Mouse (Mus musculus): ENCODE results near the gene Zfp692. TPM values are rescaled to one million over a fixed set of nuclear protein-coding genes. Genes with fewer than 3 reads are reported as not detected.
"Not testable (repeated sequence)": the region's sequence is repeated elsewhere in the genome, so short reads cannot be mapped to it uniquely, and the experiment has no call there.

The Zfp692 gene
- polyA plus RNA-seq, 1 experiment from 2014 or later, result 2.9 TPM

GRCm38 (mm10) chr11:58354476-58354875 lies 47.6 kb downstream of the Zfp692 start:
- no peaks in the 10 kb centered on the region for H3K79me2 ChIP-seq (ENCODE audit: inconsistent target)

GRCm38 (mm10) chr11:58354927-58355326 lies 48.1 kb downstream of the Zfp692 start:
- H3K79me2 ChIP-seq (ENCODE audit: inconsistent target), result no peaks in the 10 kb centered on the region
- no peak overlapping the region for H3K4me3 ChIP-seq (ENCODE audit: inconsistent target)
- WGBS (ENCODE audit: missing documents), result 68% methylated on average over 3 of the region's 3 CpGs
- H3K27ac ChIP-seq, result no peak overlapping the region
- H3K36me3 ChIP-seq (ENCODE audit: inconsistent target), result no peaks in the 10 kb centered on the region

More at GRCm38 (mm10) chr11:58354476-58354875, 47.6 kb downstream of the Zfp692 start:
- 94% methylated on average over 6 of the region's 10 CpGs for WGBS (ENCODE audit: missing documents)
- Histone ChIP-seq H3K36me3 (ENCODE audit: inconsistent target) (no peaks in the 10 kb centered on the region), H3K4me3 (ENCODE audit: inconsistent target) (no peak overlapping the region), H3K27ac (no peak overlapping the region)

- Histone ChIP-seq H3K79me2 (ENCODE audit: inconsistent target) (no peaks in the 10 kb centered on the region), H3K36me3 (ENCODE audit: inconsistent target) (no peaks in the 10 kb centered on the region)
- 70% methylated on average over 2 of the region's 3 CpGs for WGBS (ENCODE audit: missing documents)
Measured at GRCm38 (mm10) chr11:58357042-58357441, 50.2 kb downstream of the Zfp692 start.

DNA sequence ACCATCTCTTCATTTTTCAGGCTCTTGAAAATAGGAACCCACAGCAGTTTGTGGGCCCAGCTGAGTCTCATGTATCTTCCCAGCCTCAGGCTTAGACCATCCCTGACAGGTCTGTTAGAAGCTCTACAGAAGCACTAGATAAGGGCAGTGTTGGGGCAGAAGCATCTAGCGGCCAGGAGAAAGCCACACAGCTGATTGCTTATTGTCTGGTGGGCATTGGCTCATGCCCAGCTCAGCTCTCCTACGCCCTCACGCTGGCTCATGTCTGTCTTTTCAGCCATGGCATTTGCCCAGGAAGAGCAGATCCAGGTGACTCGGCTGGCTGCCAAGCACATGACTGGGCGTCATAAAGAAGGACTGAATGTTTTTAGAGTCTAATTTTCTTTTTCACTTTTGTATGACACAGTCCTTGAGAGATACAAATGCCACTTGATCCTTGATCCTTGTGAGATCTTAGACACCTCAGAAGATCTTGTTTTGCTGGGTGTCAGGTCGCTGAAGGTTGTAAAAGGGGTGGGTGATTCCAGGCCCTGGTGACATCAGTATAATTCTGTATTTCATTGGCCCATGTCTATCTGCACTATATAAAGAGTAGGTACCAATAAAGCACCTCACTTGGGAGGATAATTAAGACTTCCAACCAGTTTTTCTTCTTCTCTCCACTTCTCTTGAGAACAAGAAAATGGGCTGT lies 51.1 kb downstream of the Zfp692 start:
- WGBS (ENCODE audit: missing documents), result 76% methylated on average over 5 of the region's 6 CpGs
- Histone ChIP-seq H3K79me2 (ENCODE audit: inconsistent target) (no peaks in the 10 kb centered on the region), H3K27ac (no peak overlapping the region), H3K36me3 (ENCODE audit: inconsistent target) (no peaks in the 10 kb centered on the region), H3K4me3 (ENCODE audit: inconsistent target) (no peak overlapping the region)

More at GRCm38 (mm10) chr11:58357042-58357441, 50.2 kb downstream of the Zfp692 start:
- Histone ChIP-seq H3K4me3 (ENCODE audit: inconsistent target) (no peak overlapping the region), H3K27ac (no peak overlapping the region)

- no CpG with 5 or more reads among the region's 6 CpGs for WGBS (ENCODE audit: missing documents)
Measured at GRCm38 (mm10) chr11:58362562-58362961, 55.7 kb downstream of the Zfp692 start.

More at GRCm38 (mm10) chr11:58362562-58362961, 55.7 kb downstream of the Zfp692 start:
- H3K36me3 ChIP-seq (ENCODE audit: inconsistent target); H3K4me3 ChIP-seq (ENCODE audit: inconsistent target); H3K27ac ChIP-seq; H3K79me2 ChIP-seq (ENCODE audit: inconsistent target): not testable (repeated sequence)

Other genes starting within 250 kb of the Zfp692 start
- not detected in 3 replicates for gene Gm12248, start 213.9 kb upstream of the Zfp692 start, polyA plus RNA-seq (2018)
- 35.8 to 41.5 TPM (median 36.2 TPM) in 3 replicates for gene Cnot8, start 202.9 kb upstream of the Zfp692 start, polyA plus RNA-seq (2018)
- 4.7 to 12.0 TPM (median 5.4 TPM) in 3 replicates for gene Gemin5, start 138.5 kb upstream of the Zfp692 start, polyA plus RNA-seq (2018)
- 36.9 to 51.5 TPM (median 42.8 TPM) in 3 replicates for gene Mrpl22, start 135.4 kb upstream of the Zfp692 start, polyA plus RNA-seq (2018)
- gene Igtp, start 107.5 kb upstream of the Zfp692 start, polyA plus RNA-seq (2018), result 25.7 to 94.8 TPM (median 34.2 TPM) in 3 replicates
- gene Irgm2, start 107.5 kb upstream of the Zfp692 start, polyA plus RNA-seq (2018), result 32.0 to 97.2 TPM (median 40.6 TPM) in 3 replicates
- gene 4930438A08Rik, start 32.3 kb upstream of the Zfp692 start, polyA plus RNA-seq (2018), result 0.17 TPM in 1 of 3 replicates, not detected in the others
- 7.9 to 19.4 TPM (median 9.7 TPM) in 3 replicates for gene Zfp672, start 23.3 kb downstream of the Zfp692 start, polyA plus RNA-seq (2018)
- 6.4 to 11.1 TPM (median 8.6 TPM) in 3 replicates for gene Sh3bp5l, start 23.7 kb downstream of the Zfp692 start, polyA plus RNA-seq (2018)
- not detected in 3 replicates for gene Lypd8, start 72.0 kb downstream of the Zfp692 start, polyA plus RNA-seq (2018)
- gene 1810065E05Rik, start 114.0 kb downstream of the Zfp692 start, polyA plus RNA-seq (2018), result not detected in 3 replicates
- not detected in 3 replicates for gene Gm12253, start 125.5 kb downstream of the Zfp692 start, polyA plus RNA-seq (2018)
- gene Lypd9, start 145.9 kb downstream of the Zfp692 start, polyA plus RNA-seq (2018), result not detected in 3 replicates
- gene Olfr30, start 155.2 kb downstream of the Zfp692 start, polyA plus RNA-seq (2018), result not detected in 3 replicates
- not detected in 3 replicates for gene Olfr332, start 185.5 kb downstream of the Zfp692 start, polyA plus RNA-seq (2018)
- not detected in 3 replicates for gene Olfr331, start 195.5 kb downstream of the Zfp692 start, polyA plus RNA-seq (2018)
- gene Olfr330, start 227.8 kb downstream of the Zfp692 start, polyA plus RNA-seq (2018), result not detected in 3 replicates
- gene Olfr329-ps, start 239.4 kb downstream of the Zfp692 start, polyA plus RNA-seq (2018), result not detected in 3 replicates
- not detected in 3 replicates for gene Olfr328, start 248.6 kb downstream of the Zfp692 start, polyA plus RNA-seq (2018)

Data from macrophage (primary cell).